Mouse (Mus musculus) embryonic facial prominence, embryonic 13.5 days (tissue): ENCODE measurements around the gene Tln2. TPM values are rescaled to one million over a fixed set of nuclear protein-coding genes. Genes with fewer than 3 reads are reported as not detected.
A peak's percentile ranks its signal among the peaks of the same experiment; 100 is the strongest.

Experiments used
- ATAC-seq: fragments of 200-750 bp; cut with Nextera tagmentation; 2 replicates; pipeline ENCODE4 v1.8.0; 2017; ENCODE audit warnings: low read depth; ENCODE audit not compliant: insufficient number of reproducible peaks, insufficient read depth, low FRiP score, low TSS enrichment
- H3K27ac ChIP-seq: fragments of 300-500 bp; sonication (generic); 2 replicates; pipeline ENCODE4 v1.5.1; 2015; ENCODE audit warnings: moderate library complexity, mild to moderate bottlenecking, inconsistent platforms
- H3K27me3 ChIP-seq: fragments of 300-500 bp; sonication (generic); 2 replicates; pipeline ENCODE4 v1.6.1; 2015; ENCODE audit warnings: mild to moderate bottlenecking, inconsistent platforms
- H3K36me3 ChIP-seq: fragments of 300-500 bp; sonication (generic); 2 replicates; pipeline ENCODE4 v1.6.1; 2015; ENCODE audit warnings: mild to moderate bottlenecking, inconsistent platforms
- H3K4me1 ChIP-seq: fragments of 300-500 bp; sonication (generic); 2 replicates; pipeline ENCODE4 v1.6.1; 2015; ENCODE audit warnings: inconsistent platforms
- H3K4me2 ChIP-seq: fragments of 300-500 bp; sonication (generic); 2 replicates; pipeline ENCODE4 v1.6.1; 2015; ENCODE audit warnings: moderate library complexity, mild to moderate bottlenecking, inconsistent platforms
- H3K4me3 ChIP-seq: fragments of 300-500 bp; sonication (generic); 2 replicates; pipeline ENCODE4 v1.5.1; 2015; ENCODE audit warnings: mild to moderate bottlenecking, inconsistent platforms
- H3K9ac ChIP-seq: fragments of 300-500 bp; sonication (generic); 2 replicates; pipeline ENCODE4 v1.6.1; 2015; ENCODE audit warnings: mild to moderate bottlenecking, inconsistent platforms
- H3K9me3 ChIP-seq: fragments of 300-500 bp; sonication (generic); 2 replicates; pipeline ENCODE4 v1.6.1; 2016; ENCODE audit warnings: inconsistent platforms
- WGBS: fragments of 180-500 bp; shearing (Covaris S2); methylation state at CpG from one replicate; pipeline ENCODE4 v1.1.7; 2015; ENCODE audit warnings: mixed read lengths; 5-methylcytosine and 5-hydroxymethylcytosine counted together
- polyA plus RNA-seq: library from polyadenylated mRNA; unstranded; fragments of >200 nt; fragmentation: Nextera tagmentation; extraction: Ambion mirVana; gene quantifications from 2 replicates; pipeline ENCODE4 v1.2.1, GENCODE M21; 2015

Tln2 gene
- polyA plus RNA-seq, 1 experiment from 2014 or later: 43.4 TPM

DNA sequence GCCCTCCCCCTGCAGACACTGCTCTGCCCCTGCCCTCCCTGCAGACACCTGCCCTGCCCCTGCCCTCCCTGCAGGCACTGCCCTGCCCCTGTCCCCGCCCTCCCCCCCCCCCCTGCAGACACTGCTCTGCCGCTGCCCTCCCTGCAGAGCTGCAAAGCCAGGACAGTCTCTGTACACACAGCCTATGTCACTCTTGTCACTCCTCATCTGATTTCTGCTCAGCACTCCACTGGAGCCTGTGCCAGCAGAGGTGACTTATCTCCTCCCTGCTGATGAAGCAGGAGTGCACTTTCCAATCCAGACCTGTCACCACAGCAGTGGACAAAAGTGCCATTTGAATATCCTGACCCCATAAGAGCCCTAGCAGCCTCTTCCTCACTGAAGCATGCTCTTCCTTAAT is 118.0 kb downstream of the Tln2 start:
- WGBS: 61% methylated on average over 2 of the region's 2 CpGs
- Histone ChIP-seq H3K4me1 (peaks cover 4% of the 10 kb centered on the region; the same call in 1 of the 2 replicates), H3K36me3 (no peaks in the 10 kb centered on the region), H3K4me3 (no peak overlapping the region), H3K9me3 (no peaks in the 10 kb centered on the region), H3K9ac (no peak overlapping the region), H3K27ac (no peak overlapping the region), H3K27me3 (no peaks in the 10 kb centered on the region), H3K4me2 (no peak overlapping the region)
- no peak for ATAC-seq

DNA sequence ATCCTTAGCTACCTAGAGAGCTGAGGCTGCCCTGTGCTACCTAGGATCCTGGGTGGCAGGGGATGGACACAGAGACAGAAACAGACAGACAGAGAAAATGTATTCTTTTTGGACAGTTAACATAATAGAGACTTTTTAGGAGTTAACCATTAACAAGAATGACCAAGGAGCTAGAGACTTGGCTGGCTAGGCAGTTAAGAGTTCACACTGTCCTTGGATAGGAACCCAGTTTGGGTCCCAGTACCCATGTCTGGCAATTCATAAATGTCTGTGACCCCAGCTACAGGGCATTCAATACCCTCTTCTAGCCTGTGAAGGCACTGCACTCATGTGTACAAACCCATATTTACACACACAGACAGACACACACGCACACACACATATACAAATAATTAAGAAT is 122.0 kb downstream of the Tln2 start:
- 93% methylated on average over 1 of the region's 1 CpGs for WGBS
- Histone ChIP-seq H3K4me1 (peaks cover 14% of the 10 kb centered on the region), H3K9ac (no peak overlapping the region), H3K9me3 (no peaks in the 10 kb centered on the region), H3K4me3 (no peak overlapping the region), H3K4me2 (no peak overlapping the region), H3K36me3 (no peaks in the 10 kb centered on the region), H3K27ac (no peak overlapping the region), H3K27me3 (no peaks in the 10 kb centered on the region)
- no peak for ATAC-seq

DNA sequence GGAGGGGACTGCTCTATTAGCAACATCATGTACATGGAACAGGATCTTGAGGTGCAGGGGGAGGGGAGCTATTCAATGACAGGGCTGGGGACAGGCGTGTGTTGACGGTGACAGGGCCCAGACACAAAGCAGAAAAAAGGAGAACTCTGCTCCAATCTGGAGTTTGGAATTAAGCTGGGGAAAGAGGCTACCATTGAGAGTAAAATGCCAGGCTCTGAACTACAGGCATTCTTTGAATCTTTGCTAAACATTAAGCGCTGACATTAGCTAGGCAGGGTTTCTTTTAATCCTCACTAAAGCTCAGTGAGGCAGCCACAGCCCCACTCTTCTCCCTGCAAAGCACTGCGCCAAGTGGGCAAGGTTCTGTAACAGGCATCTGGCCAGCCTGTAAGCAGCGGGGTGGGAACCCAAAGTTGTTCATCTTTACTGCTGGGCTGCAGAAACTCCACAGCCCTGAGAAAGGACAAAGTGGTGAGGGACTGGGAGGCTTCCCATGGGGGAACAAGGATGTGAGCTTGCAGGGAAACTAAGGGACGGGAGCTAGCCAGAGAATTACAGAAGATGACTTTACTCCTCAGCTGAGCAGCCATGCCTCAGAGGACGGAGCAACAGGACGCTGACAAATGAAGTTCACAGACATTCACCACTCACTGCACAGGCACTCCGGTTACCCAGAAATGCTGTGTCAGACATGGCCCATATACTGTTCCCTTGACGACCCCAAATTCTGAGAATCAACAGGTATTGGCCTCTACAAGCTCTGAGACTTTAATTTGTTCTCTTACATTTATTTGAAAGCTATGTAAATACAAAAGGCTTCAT is 124.0 kb downstream of the Tln2 start:
- Histone ChIP-seq H3K9me3 (no peaks in the 10 kb centered on the region), H3K4me2 (no peak overlapping the region), H3K27me3 (no peaks in the 10 kb centered on the region), H3K36me3 (no peaks in the 10 kb centered on the region), H3K4me3 (no peak overlapping the region), H3K4me1 (peaks cover 14% of the 10 kb centered on the region), H3K9ac (peak overlapping the region; percentile 47), H3K27ac (peak overlapping the region; percentile 48; the same call in 1 of the 2 replicates)
- ATAC-seq: 0 out of 2 replicates have a peak, but pooled peaks have one; percentile 48
- WGBS: 39% methylated on average over 10 of the region's 10 CpGs

DNA sequence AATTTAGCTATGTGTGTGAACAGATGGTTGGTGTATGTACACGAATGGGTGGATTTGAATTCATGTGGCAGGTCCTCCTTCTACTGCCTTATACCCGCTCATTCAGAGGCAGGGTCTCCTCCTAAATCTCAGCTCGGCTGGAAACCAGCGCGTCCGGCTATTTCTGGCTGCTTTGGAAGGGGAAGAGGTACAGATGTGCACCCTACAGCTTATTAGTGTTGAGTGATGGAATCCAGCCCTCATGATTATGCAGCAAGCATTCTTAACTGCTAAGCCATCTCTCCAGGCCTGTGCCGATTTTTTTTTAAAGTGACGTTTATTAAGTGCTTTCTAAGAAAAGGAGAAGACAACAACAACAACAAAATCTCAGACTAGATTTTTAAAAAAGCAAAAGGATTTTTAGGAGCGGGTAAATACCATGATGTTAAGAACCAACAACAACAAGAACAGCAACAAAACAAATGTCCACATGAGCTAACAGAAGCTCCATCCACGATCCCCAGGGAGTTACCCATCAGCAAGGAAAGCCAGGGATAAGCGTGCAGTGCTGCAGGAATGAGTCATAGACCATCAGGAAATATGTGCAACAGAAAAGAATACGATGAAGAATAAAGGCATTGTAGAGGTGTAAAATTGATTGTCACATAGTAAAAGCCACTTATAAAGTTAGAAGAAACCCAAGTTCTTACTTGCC is 130.2 kb downstream of the Tln2 start:
- H3K4me1 ChIP-seq: peaks cover 10% of the 10 kb centered on the region; the same call in 1 of the 2 replicates
- no peak overlapping the region for H3K4me2 ChIP-seq
- no peaks in the 10 kb centered on the region for H3K36me3 ChIP-seq
- ATAC-seq: no peak
- H3K9me3 ChIP-seq: no peaks in the 10 kb centered on the region
- 64% methylated on average over 12 of the region's 12 CpGs for WGBS
- H3K27ac ChIP-seq: no peak overlapping the region
- no peak overlapping the region for H3K9ac ChIP-seq
- H3K4me3 ChIP-seq: no peak overlapping the region
- no peaks in the 10 kb centered on the region for H3K27me3 ChIP-seq

DNA sequence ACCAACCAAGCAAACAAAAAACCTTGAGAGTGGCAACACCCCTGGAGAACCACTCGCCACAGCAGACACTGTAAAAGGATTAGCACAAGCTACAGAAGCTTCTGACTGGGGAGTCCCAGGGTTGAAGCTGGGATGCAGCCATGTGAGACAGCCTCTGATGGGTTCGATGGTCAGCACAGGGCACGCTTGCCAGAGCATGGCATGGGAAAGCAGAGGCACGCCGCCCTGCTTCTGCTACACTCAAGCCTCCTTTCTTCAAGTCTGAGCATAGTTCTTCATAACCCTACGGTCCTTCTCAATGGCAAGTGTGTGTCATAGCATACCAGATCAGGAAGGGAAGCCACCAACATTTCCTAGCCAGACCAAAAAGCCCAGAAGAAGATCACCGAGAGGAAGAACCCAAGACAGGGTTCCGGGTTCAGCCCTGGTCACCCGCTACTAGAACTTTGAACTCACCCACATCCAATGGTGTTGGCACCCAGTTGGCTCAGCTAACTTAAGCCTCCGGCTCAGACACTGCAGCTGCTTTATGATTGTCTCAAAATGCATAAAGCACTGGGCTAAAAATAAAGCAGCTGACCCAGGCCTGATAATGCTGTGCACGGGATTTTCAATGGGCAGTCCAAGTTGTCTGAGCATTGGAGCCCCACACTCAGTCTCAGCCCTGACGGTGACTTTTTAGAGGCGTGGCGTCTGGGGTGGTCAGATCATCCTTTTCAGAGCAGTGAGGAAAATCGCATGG is 131.0 kb downstream of the Tln2 start:
- Histone ChIP-seq H3K9ac (no peak overlapping the region), H3K27ac (no peak overlapping the region), H3K9me3 (no peaks in the 10 kb centered on the region), H3K36me3 (no peaks in the 10 kb centered on the region), H3K4me1 (peaks cover 15% of the 10 kb centered on the region; the same call in 1 of the 2 replicates), H3K27me3 (no peaks in the 10 kb centered on the region), H3K4me2 (no peak overlapping the region), H3K4me3 (no peak overlapping the region)
- ATAC-seq: no peak
- WGBS: 89% methylated on average over 15 of the region's 15 CpGs

DNA sequence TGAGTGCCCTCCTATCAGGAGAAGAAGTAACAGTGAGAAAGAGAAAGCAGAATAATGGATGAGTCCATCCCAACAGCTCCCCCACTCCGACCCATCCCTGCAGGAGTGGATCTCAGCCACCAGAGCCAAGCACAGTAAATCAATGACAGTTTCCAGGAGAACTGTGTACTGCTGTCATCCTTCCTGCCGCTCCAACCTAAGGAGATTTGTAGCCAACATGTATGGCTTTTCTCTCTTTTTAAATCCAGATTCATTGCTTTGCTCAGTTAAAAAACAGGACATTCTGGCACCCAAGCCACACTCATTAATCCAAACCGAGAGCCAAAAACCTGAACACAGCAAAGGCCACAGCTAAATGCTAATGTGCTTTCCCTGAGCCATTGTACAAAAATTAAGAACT is 133.2 kb downstream of the Tln2 start:
- Histone ChIP-seq H3K9ac (no peak overlapping the region), H3K9me3 (no peaks in the 10 kb centered on the region), H3K27me3 (no peaks in the 10 kb centered on the region), H3K4me3 (no peak overlapping the region), H3K4me1 (peaks cover 15% of the 10 kb centered on the region; the same call in 1 of the 2 replicates), H3K36me3 (no peaks in the 10 kb centered on the region), H3K27ac (no peak overlapping the region), H3K4me2 (no peak overlapping the region)
- no peak for ATAC-seq
- 83% methylated on average over 3 of the region's 3 CpGs for WGBS

DNA sequence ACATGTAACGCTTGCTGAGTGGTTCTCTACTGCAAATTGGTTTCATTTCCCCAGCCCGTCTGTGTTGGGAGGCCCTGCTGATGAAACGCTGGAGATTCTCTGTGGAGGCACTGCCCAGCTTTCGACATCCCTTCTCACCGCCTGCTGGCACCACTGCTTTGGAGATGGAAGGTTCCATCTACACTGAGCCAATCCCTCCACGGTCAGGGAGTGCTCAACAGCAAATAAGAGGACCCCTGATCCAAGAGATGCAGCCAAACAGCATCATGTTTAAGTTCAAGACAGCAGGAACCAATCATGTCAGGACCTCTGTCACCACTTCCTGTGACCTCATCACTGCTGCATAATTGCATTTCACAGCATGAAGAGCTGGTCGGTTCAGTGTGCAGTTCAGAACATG is 135.4 kb downstream of the Tln2 start:
- no peak for ATAC-seq
- Histone ChIP-seq H3K36me3 (no peaks in the 10 kb centered on the region), H3K27me3 (no peaks in the 10 kb centered on the region), H3K4me2 (peak overlapping the region; percentile 16; the same call in 1 of the 2 replicates), H3K9me3 (no peaks in the 10 kb centered on the region), H3K4me1 (peaks cover 10% of the 10 kb centered on the region; the same call in 1 of the 2 replicates), H3K27ac (peak overlapping the region; percentile 48), H3K4me3 (no peak overlapping the region), H3K9ac (no peak overlapping the region)
- 41% methylated on average over 7 of the region's 7 CpGs for WGBS

DNA sequence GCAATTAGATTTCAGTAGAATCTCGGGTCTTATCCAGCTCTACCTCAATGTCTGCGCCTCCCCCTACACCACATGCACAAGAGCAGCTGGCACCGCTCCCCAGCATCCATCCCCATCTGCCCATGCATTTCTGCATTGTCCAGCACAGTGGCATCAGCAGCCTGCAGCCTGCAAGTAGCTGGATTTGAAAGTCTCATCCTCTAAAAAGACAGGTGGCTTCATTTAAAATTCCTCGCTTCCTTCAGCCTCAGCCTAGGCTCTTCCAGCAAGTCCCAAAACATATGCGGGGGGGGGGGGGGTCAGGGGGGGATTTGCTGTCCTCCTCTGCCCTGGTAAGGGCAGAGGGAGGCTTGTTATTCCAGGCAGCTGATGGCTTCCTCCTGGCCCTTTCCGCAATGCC is 141.4 kb downstream of the Tln2 start:
- no peak for ATAC-seq
- WGBS: 43% methylated on average over 6 of the region's 6 CpGs
- Histone ChIP-seq H3K4me1 (peaks cover 10% of the 10 kb centered on the region), H3K4me3 (no peak overlapping the region), H3K4me2 (no peak overlapping the region), H3K9me3 (no peaks in the 10 kb centered on the region), H3K9ac (no peak overlapping the region), H3K36me3 (no peaks in the 10 kb centered on the region), H3K27ac (no peak overlapping the region), H3K27me3 (no peaks in the 10 kb centered on the region)

DNA sequence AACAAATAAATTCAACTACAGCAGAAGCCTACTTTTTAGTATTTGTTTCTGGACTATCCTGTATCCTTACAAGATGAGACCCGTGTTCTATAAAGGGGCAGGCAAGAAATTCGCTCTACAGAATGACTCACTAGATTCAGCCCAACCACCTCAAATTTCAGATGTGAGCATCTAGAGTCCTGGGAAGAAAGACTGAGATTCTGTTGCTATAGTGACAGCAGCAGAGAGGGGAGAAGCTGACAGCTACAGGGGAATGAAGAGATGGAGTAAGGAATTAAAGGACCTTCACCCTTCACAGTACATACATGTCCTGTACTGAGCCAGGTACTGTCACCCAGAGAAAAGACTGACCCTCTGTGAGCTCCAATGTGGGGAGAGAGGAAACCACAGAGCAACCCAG is 148.8 kb downstream of the Tln2 start:
- Histone ChIP-seq H3K27me3 (no peaks in the 10 kb centered on the region), H3K4me1 (no peaks in the 10 kb centered on the region), H3K36me3 (no peaks in the 10 kb centered on the region), H3K4me2 (no peak overlapping the region), H3K4me3 (no peak overlapping the region), H3K9me3 (no peaks in the 10 kb centered on the region), H3K27ac (no peak overlapping the region), H3K9ac (no peak overlapping the region)
- 79% methylated on average over 2 of the region's 2 CpGs for WGBS
- ATAC-seq: no peak

DNA sequence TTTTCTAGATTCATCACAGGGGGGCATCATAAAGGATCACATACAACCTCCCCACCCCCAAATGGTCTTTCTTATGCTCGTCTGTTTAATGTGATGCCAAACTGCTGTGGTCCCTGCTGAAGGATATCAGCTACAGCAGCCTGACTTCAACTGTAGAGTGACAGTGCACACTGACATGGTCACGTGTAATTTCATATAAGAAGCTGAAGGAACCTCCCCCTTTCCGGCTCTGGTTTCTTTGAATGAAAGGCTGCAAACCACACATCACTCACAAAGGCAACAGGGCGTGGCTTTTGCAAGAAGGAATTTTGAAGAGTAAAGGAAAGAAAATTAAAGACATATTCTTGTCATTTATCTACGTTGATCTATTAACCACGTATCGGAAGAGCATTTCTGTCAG is 154.8 kb downstream of the Tln2 start:
- no peak overlapping the region for H3K4me2 ChIP-seq
- H3K27ac ChIP-seq: no peak overlapping the region
- 32% methylated on average over 7 of the region's 7 CpGs for WGBS
- H3K4me1 ChIP-seq: 0 out of 2 replicates have a peak, but pooled peaks cover 7% of the 10 kb centered on the region
- H3K9me3 ChIP-seq: no peaks in the 10 kb centered on the region
- H3K36me3 ChIP-seq: no peaks in the 10 kb centered on the region
- H3K27me3 ChIP-seq: no peaks in the 10 kb centered on the region
- no peak overlapping the region for H3K4me3 ChIP-seq
- no peak for ATAC-seq
- H3K9ac ChIP-seq: no peak overlapping the region

DNA sequence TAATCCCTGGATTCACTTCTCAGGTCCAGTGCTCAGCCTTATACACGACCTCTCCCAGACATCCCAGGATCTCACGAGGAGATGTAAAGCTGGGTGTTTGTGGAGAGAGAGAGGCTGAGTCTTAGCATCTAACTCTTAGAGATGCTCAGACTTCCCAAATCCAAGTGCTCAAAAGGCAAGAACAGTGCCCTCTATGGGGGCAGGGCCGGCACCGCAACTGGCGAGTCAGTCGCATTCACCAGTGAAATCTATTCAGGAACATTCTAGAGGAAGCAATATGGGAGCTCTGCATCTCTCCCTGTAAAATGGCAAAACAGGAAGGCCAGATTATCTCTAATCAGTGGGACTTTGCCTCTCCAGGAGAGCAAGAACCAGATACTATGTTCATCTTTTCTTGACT is 159.9 kb downstream of the Tln2 start:
- 86% methylated on average over 6 of the region's 6 CpGs for WGBS
- Histone ChIP-seq H3K9me3 (no peaks in the 10 kb centered on the region), H3K4me1 (no peaks in the 10 kb centered on the region), H3K27me3 (no peaks in the 10 kb centered on the region), H3K27ac (no peak overlapping the region), H3K9ac (no peak overlapping the region), H3K4me3 (no peak overlapping the region), H3K4me2 (no peak overlapping the region), H3K36me3 (peaks cover 11% of the 10 kb centered on the region)
- no peak for ATAC-seq
